Mouse (Mus musculus) erythroblast, embryonic 14.5 days (primary cell): Measurements from ENCODE around the gene Gm21976.

Experiments
- GATA1 ChIP-seq: IDR thresholded peaks from 2 replicates; pipeline ENCODE4 v1.6.1; 2012; ENCODE audit warnings: low read length, inconsistent platforms, mixed read lengths
- TAL1 ChIP-seq: IDR thresholded peaks from 3 replicates; pipeline ENCODE4 v1.6.1; 2012; ENCODE audit warnings: low read length, inconsistent platforms, mixed read lengths

- no peak for TF ChIP-seq GATA1
- TF ChIP-seq TAL1, result no peak
These were observed 15.6 kb upstream of the Gm21976 start for GRCm38 (mm10) chr13:98264111-98264510.
